Mouse (Mus musculus) stomach, postnatal 0 days (tissue): ENCODE data around the gene Gabrg3.

Experiments used
- CTCF ChIP-seq: IDR thresholded peaks from 2 replicates; pipeline ENCODE4 v1.5.1; 2016; ENCODE audit warnings: antibody characterized with exemption, low read depth, mild to moderate bottlenecking, moderate library complexity
- EP300 ChIP-seq: optimal IDR thresholded peaks from 2 replicates; pipeline ENCODE3; 2016; ENCODE audit warnings: antibody characterized with exemption

DNA sequence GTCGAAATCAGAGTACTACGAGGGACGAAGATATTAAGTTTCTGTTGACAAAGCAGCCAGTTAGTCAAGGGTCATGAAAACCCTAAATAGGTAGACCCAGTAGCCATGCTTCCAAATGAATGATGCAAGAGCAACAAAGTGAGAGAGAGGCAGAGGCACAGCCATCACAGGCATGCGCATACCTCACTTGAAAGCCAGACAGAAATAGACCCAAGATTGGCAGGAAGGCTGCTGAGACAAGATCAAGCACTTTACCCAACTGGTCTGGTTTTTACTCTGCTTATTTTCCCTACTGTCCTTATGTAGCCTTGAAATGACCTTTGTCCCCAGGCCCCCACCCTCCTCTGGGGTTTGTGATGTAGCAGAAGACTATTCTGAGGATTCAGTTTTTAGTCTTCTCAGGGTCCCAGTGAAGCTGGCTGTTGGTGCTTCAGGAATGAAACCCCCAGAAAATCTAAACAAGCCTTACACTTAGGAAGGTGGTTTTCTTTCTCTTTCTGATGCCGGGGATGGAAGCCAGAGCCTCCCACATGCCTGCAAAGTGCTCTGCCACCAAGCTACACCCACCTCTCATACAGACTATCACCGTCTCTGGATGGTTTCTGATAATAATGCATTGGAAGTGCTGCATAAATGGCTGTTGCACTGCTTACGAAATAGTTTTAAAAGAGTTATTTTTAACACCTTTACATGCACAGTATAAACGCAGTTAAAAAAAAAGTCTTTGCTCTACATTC is 30.3 kb downstream of the Gabrg3 start:
- TF ChIP-seq CTCF, result no peak
- no peak for TF ChIP-seq EP300
